Mouse (Mus musculus) MEL (cell line): Measurements from ENCODE around the gene Pcif1.
A peak's percentile ranks its signal among the peaks of the same experiment; 100 is the strongest.

Experiments used
- CTCF ChIP-seq, 3 experiments: IDR thresholded peaks in 2 of 3; conservative IDR thresholded peaks in 1 of 3; 2 replicates each; pipeline ENCODE4 v1.5.1; 2011 to 2012; ENCODE audit warnings: low read length in 3 of 3, low read depth in 2 of 3, mild to moderate bottlenecking in 2 of 3, improper control_type of control experiment in 1 of 3, inconsistent platforms in 1 of 3, mixed read lengths in 1 of 3, moderate library complexity in 1 of 3; ENCODE audit not compliant: control insufficient read depth in 1 of 3, insufficient read depth in 1 of 3, poor library complexity in 1 of 3, severe bottlenecking in 1 of 3
- EP300 ChIP-seq, 2 experiments: IDR thresholded peaks; 2 replicates each; pipeline ENCODE4 v1.6.1; 2011; ENCODE audit warnings: improper control_type of control experiment in 2 of 2, low read length in 2 of 2, low read depth in 1 of 2, mild to moderate bottlenecking in 1 of 2
- ETS1 ChIP-seq: IDR thresholded peaks from 2 replicates; pipeline ENCODE4 v1.6.1; 2012; ENCODE audit warnings: low read depth, mild to moderate bottlenecking, inconsistent platforms, low read length, improper control_type of control experiment, moderate library complexity
- GATA1 ChIP-seq: IDR thresholded peaks from 2 replicates; pipeline ENCODE4 v1.6.1; 2011; ENCODE audit warnings: low read depth, low read length, improper control_type of control experiment
- POLR2AphosphoS2 ChIP-seq: IDR thresholded peaks from 2 replicates; pipeline ENCODE4 v1.6.1; 2011; ENCODE audit warnings: low read length, improper control_type of control experiment
- POLR2AphosphoS5 ChIP-seq: IDR thresholded peaks from 2 replicates; pipeline ENCODE4 v1.6.1; 2012; ENCODE audit warnings: low read depth, borderline replicate concordance, mild to moderate bottlenecking, inconsistent platforms, low read length, moderate library complexity, mixed read lengths
- RCOR1 ChIP-seq: IDR thresholded peaks from 2 replicates; pipeline ENCODE4 v1.6.1; 2012; ENCODE audit warnings: low read depth, mild to moderate bottlenecking, inconsistent platforms, low read length, improper control_type of control experiment
- TAL1 ChIP-seq: IDR thresholded peaks from 2 replicates; pipeline ENCODE4 v1.6.1; 2012; ENCODE audit warnings: mild to moderate bottlenecking, inconsistent platforms, low read length, moderate library complexity, mixed read lengths
- TCF12 ChIP-seq: IDR thresholded peaks from 2 replicates; pipeline ENCODE4 v1.6.1; 2014; ENCODE audit warnings: low read depth, mild to moderate bottlenecking, inconsistent platforms, low read length, improper control_type of control experiment, moderate library complexity
- ZMIZ1 ChIP-seq: IDR thresholded peaks from 2 replicates; pipeline ENCODE4 v1.6.1; 2012; ENCODE audit warnings: low read depth, mild to moderate bottlenecking, inconsistent platforms, low read length, improper control_type of control experiment, moderate library complexity
- ZNF384 ChIP-seq: IDR thresholded peaks from 2 replicates; pipeline ENCODE4 v1.6.1; 2012; ENCODE audit warnings: low read depth, mild to moderate bottlenecking, inconsistent platforms, low read length, improper control_type of control experiment

- no peak for TF ChIP-seq CTCF (IDR thresholded peaks at IDR 0.05 in 2 of 3, conservative IDR thresholded peaks at IDR 0.05 in 1 of 3; ENCODE audit: control insufficient read depth in 1 of 3, insufficient read depth in 1 of 3, low read depth in 2 of 3, low read length in 3 of 3, poor library complexity in 1 of 3, severe bottlenecking in 1 of 3)
- no peak for TF ChIP-seq POLR2AphosphoS2
- peak; percentile 47; the same call in 1 of the 2 replicates for TF ChIP-seq ETS1
- TF ChIP-seq GATA1, result no peak
- no peak for TF ChIP-seq ZNF384
- TF ChIP-seq TAL1, result no peak
- TF ChIP-seq EP300 (IDR thresholded peaks at IDR 0.05; ENCODE audit: low read depth in 1 of 2, low read length in 2 of 2), result no peak
- no peak for TF ChIP-seq POLR2AphosphoS5
- TF ChIP-seq RCOR1, result no peak
- no peak for TF ChIP-seq ZMIZ1
- no peak for TF ChIP-seq TCF12
Observed at GRCm38 (mm10) chr2:164857101-164857821, 21.8 kb upstream of the Pcif1 start, which contains the start of gene Pltp.
